Mouse (Mus musculus) macrophage (primary cell): ENCODE results near the gene Osbpl10. TPM values are rescaled to one million over a fixed set of nuclear protein-coding genes. Genes with fewer than 3 reads are reported as not detected.

Experiments used
- H3K27ac ChIP-seq: fragments of 350-480 bp; formaldehyde crosslinking; 2 replicates; pipeline ENCODE4 v1.9.0; 2021
- H3K36me3 ChIP-seq: fragments of 350-480 bp; formaldehyde crosslinking; 2 replicates; pipeline ENCODE4 v1.9.0; 2021; ENCODE audit errors: inconsistent target
- H3K4me3 ChIP-seq: fragments of 350-480 bp; formaldehyde crosslinking; 2 replicates; pipeline ENCODE4 v1.9.0; 2021; ENCODE audit errors: inconsistent target
- H3K79me2 ChIP-seq: fragments of 350-480 bp; formaldehyde crosslinking; 2 replicates; pipeline ENCODE4 v1.9.0; 2021; ENCODE audit errors: inconsistent target
- WGBS: methylation state at CpG from one replicate; pipeline ENCODE4 v1.1.7; 2026; ENCODE audit warnings: inconsistent platforms; ENCODE audit not compliant: missing documents; 5-methylcytosine and 5-hydroxymethylcytosine counted together
- polyA plus RNA-seq: library from polyadenylated mRNA; stranded (reverse); fragments of 250-400 nt; gene quantifications from 3 replicates; pipeline ENCODE4 v1.2.4, GENCODE M21; 2018; ENCODE audit warnings: inconsistent platforms

The Osbpl10 gene
- polyA plus RNA-seq, 1 experiment from 2014 or later = not detected

GRCm38 (mm10) chr9:115032786-115033185, 54.4 kb downstream of the Osbpl10 start:
- H3K4me3 ChIP-seq = no peak overlapping the region
- H3K36me3 ChIP-seq = no peaks in the 10 kb centered on the region
- no peaks in the 10 kb centered on the region for H3K79me2 ChIP-seq
- WGBS = 95% methylated on average over 7 of the region's 7 CpGs
- H3K27ac ChIP-seq = no peak overlapping the region

GRCm38 (mm10) chr9:115034271-115034670, 55.9 kb downstream of the Osbpl10 start:
- no peaks in the 10 kb centered on the region for H3K79me2 ChIP-seq
- no peak overlapping the region for H3K27ac ChIP-seq
- H3K4me3 ChIP-seq = no peak overlapping the region
- 51% methylated on average over 6 of the region's 6 CpGs for WGBS
- no peaks in the 10 kb centered on the region for H3K36me3 ChIP-seq

GRCm38 (mm10) chr9:115034788-115035187, 56.4 kb downstream of the Osbpl10 start:
- 82% methylated on average over 6 of the region's 7 CpGs for WGBS
- Histone ChIP-seq H3K4me3 (no peak overlapping the region), H3K36me3 (no peaks in the 10 kb centered on the region), H3K27ac (no peak overlapping the region), H3K79me2 (no peaks in the 10 kb centered on the region)

- H3K79me2 ChIP-seq = no peaks in the 10 kb centered on the region
- no peak overlapping the region for H3K4me3 ChIP-seq
- H3K27ac ChIP-seq = no peak overlapping the region
- no peaks in the 10 kb centered on the region for H3K36me3 ChIP-seq
- WGBS = 49% methylated on average over 14 of the region's 14 CpGs
These were observed 59.8 kb downstream of the Osbpl10 start for GRCm38 (mm10) chr9:115038215-115038614.

GRCm38 (mm10) chr9:115038686-115039085, 60.3 kb downstream of the Osbpl10 start:
- 94% methylated on average over 9 of the region's 9 CpGs for WGBS
- Histone ChIP-seq H3K27ac (no peak overlapping the region), H3K36me3 (no peaks in the 10 kb centered on the region), H3K79me2 (no peaks in the 10 kb centered on the region), H3K4me3 (no peak overlapping the region)

- Histone ChIP-seq H3K4me3 (no peak overlapping the region), H3K79me2 (no peaks in the 10 kb centered on the region), H3K27ac (no peak overlapping the region), H3K36me3 (no peaks in the 10 kb centered on the region)
- WGBS = 86% methylated on average over 7 of the region's 7 CpGs
These were observed 60.9 kb downstream of the Osbpl10 start for GRCm38 (mm10) chr9:115039245-115039644.

- WGBS = 96% methylated on average over 6 of the region's 6 CpGs
- Histone ChIP-seq H3K36me3 (no peaks in the 10 kb centered on the region), H3K27ac (no peak overlapping the region)
These were observed 64.2 kb downstream of the Osbpl10 start for GRCm38 (mm10) chr9:115042571-115042970.

GRCm38 (mm10) chr9:115042971-115043706, 64.8 kb downstream of the Osbpl10 start:
- WGBS = 94% methylated on average over 12 of the region's 13 CpGs
- no peaks in the 10 kb centered on the region for H3K36me3 ChIP-seq
- H3K79me2 ChIP-seq = no peaks in the 10 kb centered on the region
- H3K27ac ChIP-seq = no peak overlapping the region
- no peak overlapping the region for H3K4me3 ChIP-seq

More at GRCm38 (mm10) chr9:115042571-115042970, 64.2 kb downstream of the Osbpl10 start:
- H3K4me3 ChIP-seq = no peak overlapping the region
- H3K79me2 ChIP-seq = no peaks in the 10 kb centered on the region

GRCm38 (mm10) chr9:115043881-115044770, 65.8 kb downstream of the Osbpl10 start:
- WGBS = 88% methylated on average over 8 of the region's 8 CpGs
- Histone ChIP-seq H3K79me2 (no peaks in the 10 kb centered on the region), H3K4me3 (no peak overlapping the region), H3K27ac (no peak overlapping the region), H3K36me3 (no peaks in the 10 kb centered on the region)

- 91% methylated on average over 16 of the region's 16 CpGs for WGBS
- no peaks in the 10 kb centered on the region for H3K36me3 ChIP-seq
- H3K4me3 ChIP-seq = no peak overlapping the region
- no peak overlapping the region for H3K27ac ChIP-seq
- no peaks in the 10 kb centered on the region for H3K79me2 ChIP-seq
These were observed 66.9 kb downstream of the Osbpl10 start for GRCm38 (mm10) chr9:115045087-115045800.

- Histone ChIP-seq H3K4me3 (no peak overlapping the region), H3K36me3 (no peaks in the 10 kb centered on the region), H3K27ac (no peak overlapping the region), H3K79me2 (no peaks in the 10 kb centered on the region)
- 86% methylated on average over 8 of the region's 8 CpGs for WGBS
These were observed 68.3 kb downstream of the Osbpl10 start for GRCm38 (mm10) chr9:115046701-115047100.

- Histone ChIP-seq H3K79me2 (no peaks in the 10 kb centered on the region), H3K36me3 (no peaks in the 10 kb centered on the region), H3K4me3 (no peak overlapping the region), H3K27ac (no peak overlapping the region)
- WGBS = 89% methylated on average over 10 of the region's 10 CpGs
These were observed 70.0 kb downstream of the Osbpl10 start for GRCm38 (mm10) chr9:115048340-115048739.

GRCm38 (mm10) chr9:115048861-115049260, 70.5 kb downstream of the Osbpl10 start:
- WGBS = 91% methylated on average over 6 of the region's 7 CpGs
- Histone ChIP-seq H3K36me3 (no peaks in the 10 kb centered on the region), H3K79me2 (no peaks in the 10 kb centered on the region), H3K27ac (no peak overlapping the region), H3K4me3 (no peak overlapping the region)

- H3K27ac ChIP-seq = no peak overlapping the region
- H3K4me3 ChIP-seq = no peak overlapping the region
- 46% methylated on average over 13 of the region's 13 CpGs for WGBS
- no peaks in the 10 kb centered on the region for H3K36me3 ChIP-seq
- H3K79me2 ChIP-seq = no peaks in the 10 kb centered on the region
These were observed 71.8 kb downstream of the Osbpl10 start for GRCm38 (mm10) chr9:115049981-115050720.
